Mouse (Mus musculus) neural tube, embryonic 14.5 days (tissue): ENCODE measurements at regions not wholly inside any gene's neighbourhood (a gene's known extent, or its start where the extent isn't known, plus 50 kb on each side); places are given as distances from the start of the nearest gene placed in this dataset.

Experiments
- ATAC-seq: fragments of 200-750 bp; cut with Nextera tagmentation; 2 replicates; pipeline ENCODE4 v1.8.0; 2017; ENCODE audit warnings: low read depth, mild to moderate bottlenecking, moderate TSS enrichment, moderate library complexity
- H3K27ac ChIP-seq: fragments of 300-500 bp; sonication (generic); 2 replicates; pipeline ENCODE4 v1.5.1; 2014; ENCODE audit warnings: low read depth, mild to moderate bottlenecking, control low read depth, low read length, moderate library complexity, mixed read lengths
- H3K27me3 ChIP-seq: fragments of 300-500 bp; sonication (generic); 2 replicates; pipeline ENCODE4 v1.6.1; 2014; ENCODE audit warnings: low read length; ENCODE audit not compliant: control insufficient read depth, insufficient read depth
- H3K36me3 ChIP-seq: fragments of 300-500 bp; sonication (generic); 2 replicates; pipeline ENCODE4 v1.6.1; 2014; ENCODE audit warnings: low read length, mixed read lengths; ENCODE audit not compliant: control insufficient read depth, insufficient read depth
- H3K4me1 ChIP-seq: fragments of 300-500 bp; sonication (generic); 2 replicates; pipeline ENCODE4 v1.6.1; 2014; ENCODE audit warnings: low read length; ENCODE audit not compliant: control insufficient read depth, insufficient read depth
- H3K4me2 ChIP-seq: fragments of 300-500 bp; sonication (generic); 2 replicates; pipeline ENCODE4 v1.6.1; 2014; ENCODE audit warnings: mild to moderate bottlenecking, low read depth, low read length, control low read depth
- H3K4me3 ChIP-seq: fragments of 300-500 bp; sonication (generic); 2 replicates; pipeline ENCODE4 v1.5.1; 2014; ENCODE audit warnings: low read depth, low read length, control low read depth, mixed read lengths
- H3K9ac ChIP-seq: fragments of 300-500 bp; sonication (generic); replicated peaks from 2 replicates; pipeline ENCODE4 v1.6.1; 2014; ENCODE audit warnings: low read depth, mild to moderate bottlenecking, control low read depth, low read length, mixed read lengths
- H3K9me3 ChIP-seq: fragments of 300-500 bp; sonication (generic); 2 replicates; pipeline ENCODE4 v1.6.1; 2016; ENCODE audit warnings: low read length; ENCODE audit not compliant: control insufficient read depth
- WGBS: fragments of 180-500 bp; shearing (Covaris S2); extraction: QIAGEN DNeasy Blood & Tissue Kit; methylation state at CpG from one replicate; pipeline ENCODE4 v1.1.7; 2014; 5-methylcytosine and 5-hydroxymethylcytosine counted together

DNA sequence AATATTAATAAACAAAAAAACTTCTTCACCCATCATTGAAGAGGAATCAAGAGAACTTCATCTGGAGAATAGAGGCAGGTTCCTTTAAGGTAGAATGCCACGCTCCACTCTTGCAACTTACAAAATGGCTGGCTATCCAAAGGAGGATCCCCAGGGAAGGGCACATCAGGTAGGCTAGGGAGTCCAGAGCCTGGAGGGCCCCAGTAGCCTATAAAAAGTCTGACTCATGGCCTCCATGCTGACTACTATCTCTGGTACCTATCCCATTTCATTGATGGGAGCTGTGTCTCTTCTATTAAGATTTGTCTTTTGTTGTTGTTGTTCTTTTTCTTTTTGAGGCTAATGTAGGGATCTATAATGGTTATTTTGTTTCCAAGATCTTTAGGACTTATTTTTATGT is 294.4 kb upstream of the Nr5a2 start:
- H3K9me3 ChIP-seq = no peaks in the 10 kb centered on the region
- 78% methylated on average over 1 of the region's 1 CpGs for WGBS

GRCm38 (mm10) chr1:137227098-137227485 is 266.8 kb upstream of the Nr5a2 start:
- no peak overlapping the region for H3K27ac ChIP-seq
- H3K4me3 ChIP-seq = no peak overlapping the region
- H3K4me2 ChIP-seq = no peak overlapping the region
- no peaks in the 10 kb centered on the region for H3K9me3 ChIP-seq
- ATAC-seq = no peak
- no peaks in the 10 kb centered on the region for H3K27me3 ChIP-seq
- H3K36me3 ChIP-seq = no peaks in the 10 kb centered on the region
- H3K9ac ChIP-seq = no peak overlapping the region
- no peaks in the 10 kb centered on the region for H3K4me1 ChIP-seq
- WGBS = 86% methylated on average over 4 of the region's 4 CpGs

More for the DNA sequence above, 294.4 kb upstream of the Nr5a2 start:
- no peak overlapping the region for H3K27ac ChIP-seq
- H3K4me2 ChIP-seq = no peak overlapping the region
- H3K36me3 ChIP-seq = no peaks in the 10 kb centered on the region
- H3K9ac ChIP-seq = no peak overlapping the region
- H3K4me3 ChIP-seq = no peak overlapping the region
- no peaks in the 10 kb centered on the region for H3K4me1 ChIP-seq
- no peaks in the 10 kb centered on the region for H3K27me3 ChIP-seq
- no peak for ATAC-seq

- 85% methylated on average over 6 of the region's 6 CpGs for WGBS
Observed at GRCm38 (mm10) chr1:137226479-137227097, 266.3 kb upstream of the Nr5a2 start.

GRCm38 (mm10) chr1:137225418-137225817 is 265.2 kb upstream of the Nr5a2 start:
- Histone ChIP-seq H3K9me3 (no peaks in the 10 kb centered on the region), H3K4me1 (no peaks in the 10 kb centered on the region), H3K9ac (no peak overlapping the region), H3K4me3 (no peak overlapping the region), H3K4me2 (no peak overlapping the region), H3K27ac (no peak overlapping the region), H3K27me3 (no peaks in the 10 kb centered on the region), H3K36me3 (no peaks in the 10 kb centered on the region)
- ATAC-seq = peak; percentile 76; the same call in 1 of the 2 replicates
- WGBS = 27% methylated on average over 3 of the region's 3 CpGs

More at GRCm38 (mm10) chr1:137226479-137227097, 266.3 kb upstream of the Nr5a2 start:
- no peak overlapping the region for H3K9ac ChIP-seq
- no peaks in the 10 kb centered on the region for H3K36me3 ChIP-seq
- no peaks in the 10 kb centered on the region for H3K9me3 ChIP-seq
- no peak overlapping the region for H3K4me2 ChIP-seq
- H3K4me3 ChIP-seq = no peak overlapping the region
- no peak overlapping the region for H3K27ac ChIP-seq
- no peak for ATAC-seq
- H3K27me3 ChIP-seq = no peaks in the 10 kb centered on the region
- no peaks in the 10 kb centered on the region for H3K4me1 ChIP-seq

DNA sequence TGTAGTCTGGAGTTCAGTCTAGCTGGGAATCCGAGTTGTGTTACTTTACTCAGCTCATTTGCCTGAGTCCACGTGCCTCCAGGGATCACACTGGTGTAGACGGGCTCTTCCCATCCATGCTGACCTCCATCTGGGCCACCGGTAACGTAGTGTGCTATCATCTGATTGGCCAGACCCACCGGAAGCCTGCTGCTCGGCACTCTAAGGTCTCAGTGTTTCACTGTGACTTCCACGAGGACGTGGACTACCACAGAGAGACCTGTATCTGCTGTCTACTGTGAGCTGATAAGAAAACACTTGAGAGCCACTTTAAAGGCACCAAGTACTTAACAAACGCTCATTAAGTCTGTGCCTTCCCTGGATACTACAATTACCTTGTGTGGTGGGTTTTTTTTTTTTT is 262.8 kb upstream of the Nr5a2 start:
- no peak overlapping the region for H3K9ac ChIP-seq
- no peak overlapping the region for H3K27ac ChIP-seq
- H3K4me1 ChIP-seq = no peaks in the 10 kb centered on the region
- no peaks in the 10 kb centered on the region for H3K36me3 ChIP-seq
- ATAC-seq = no peak
- H3K4me2 ChIP-seq = no peak overlapping the region
- 56% methylated on average over 10 of the region's 10 CpGs for WGBS
- no peaks in the 10 kb centered on the region for H3K27me3 ChIP-seq
- no peaks in the 10 kb centered on the region for H3K9me3 ChIP-seq
- no peak overlapping the region for H3K4me3 ChIP-seq

DNA sequence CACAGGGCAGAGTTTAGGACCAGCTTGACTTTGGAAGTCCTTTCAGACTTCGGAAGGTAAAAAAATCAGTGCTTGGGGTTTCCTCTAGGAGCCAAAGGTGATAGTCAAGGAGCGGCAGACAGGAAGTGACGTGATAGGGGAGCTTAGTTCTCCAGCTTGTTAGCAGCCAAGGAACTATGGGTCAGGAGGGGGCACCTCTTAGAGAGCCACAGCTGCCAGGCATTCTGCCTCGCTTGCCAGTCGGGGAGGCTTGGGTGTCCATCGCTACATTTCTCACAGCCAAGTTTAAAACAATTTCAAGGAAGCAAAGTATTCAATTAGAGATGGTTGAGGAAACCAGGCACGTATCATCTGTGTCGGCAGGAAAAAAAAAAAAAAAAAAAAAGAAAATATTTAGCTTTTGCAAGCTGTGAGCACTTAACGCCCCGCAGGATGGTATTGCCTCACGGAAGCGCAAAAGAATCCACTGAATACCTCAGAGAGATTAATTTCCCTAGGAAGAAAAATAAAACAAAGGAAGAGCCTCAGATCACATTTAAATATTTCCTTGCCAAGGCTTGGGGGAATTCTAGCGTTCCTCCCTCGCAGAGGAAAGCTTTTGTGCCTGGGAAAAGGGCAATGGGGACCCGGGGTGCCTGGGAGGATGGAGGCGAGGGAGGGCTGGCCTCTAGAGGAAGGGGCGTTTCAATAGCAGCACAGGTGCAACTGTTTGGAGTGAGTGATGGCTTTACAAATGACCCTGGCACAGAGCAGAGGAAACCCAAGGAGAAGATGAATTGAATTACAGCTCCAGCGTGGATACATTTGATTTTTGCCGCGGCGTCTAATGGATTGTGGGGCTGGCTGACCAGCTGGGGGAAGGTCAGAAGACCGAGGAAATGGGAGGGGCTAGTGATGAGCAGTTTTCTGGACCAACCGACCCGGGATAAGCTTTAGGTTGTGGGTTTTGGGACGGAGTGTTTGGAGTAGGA is 261.1 kb upstream of the Nr5a2 start:
- no peaks in the 10 kb centered on the region for H3K4me1 ChIP-seq
- no peaks in the 10 kb centered on the region for H3K27me3 ChIP-seq
- ATAC-seq = peak; percentile 65
- H3K9me3 ChIP-seq = no peaks in the 10 kb centered on the region
- H3K4me3 ChIP-seq = peak overlapping the region; percentile 26
- 10% methylated on average over 25 of the region's 25 CpGs for WGBS
- H3K4me2 ChIP-seq = peak overlapping the region; percentile 67
- no peak overlapping the region for H3K27ac ChIP-seq
- H3K36me3 ChIP-seq = no peaks in the 10 kb centered on the region
- peak overlapping the region; percentile 42; the same call in 1 of the 2 replicates for H3K9ac ChIP-seq

DNA sequence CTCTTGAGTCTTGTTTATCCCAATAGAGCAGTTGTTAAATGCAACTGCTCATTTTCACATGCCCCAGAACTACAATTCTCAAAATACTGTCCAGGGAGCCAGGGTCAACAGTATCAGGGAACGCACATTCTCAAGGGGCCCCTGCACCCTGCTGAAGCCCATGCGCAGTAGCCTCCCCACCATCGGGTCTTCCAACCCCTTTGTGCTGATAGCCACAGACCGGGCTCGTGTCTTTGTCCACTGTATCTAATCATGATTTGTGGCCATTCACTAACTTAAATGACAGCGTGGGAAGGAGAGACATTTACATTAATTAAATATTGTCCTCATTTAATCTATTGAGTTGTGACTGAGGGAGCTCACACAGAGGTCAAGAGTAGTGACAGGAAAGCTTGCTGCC is 260.0 kb upstream of the Nr5a2 start:
- Histone ChIP-seq H3K27me3 (no peaks in the 10 kb centered on the region), H3K4me2 (no peak overlapping the region), H3K4me1 (no peaks in the 10 kb centered on the region), H3K4me3 (no peak overlapping the region), H3K9me3 (no peaks in the 10 kb centered on the region), H3K27ac (no peak overlapping the region), H3K9ac (no peak overlapping the region), H3K36me3 (no peaks in the 10 kb centered on the region)
- WGBS = 26% methylated on average over 6 of the region's 6 CpGs
- no peak for ATAC-seq

GRCm38 (mm10) chr1:137218611-137219010 is 258.4 kb upstream of the Nr5a2 start:
- Histone ChIP-seq H3K9me3 (no peaks in the 10 kb centered on the region), H3K4me3 (no peak overlapping the region), H3K9ac (no peak overlapping the region), H3K4me1 (no peaks in the 10 kb centered on the region), H3K4me2 (no peak overlapping the region), H3K27ac (no peak overlapping the region), H3K27me3 (no peaks in the 10 kb centered on the region), H3K36me3 (no peaks in the 10 kb centered on the region)
- WGBS = 57% methylated on average over 11 of the region's 11 CpGs
- no peak for ATAC-seq

GRCm38 (mm10) chr1:137218096-137218495 is 257.8 kb upstream of the Nr5a2 start:
- Histone ChIP-seq H3K9me3 (no peaks in the 10 kb centered on the region), H3K36me3 (no peaks in the 10 kb centered on the region), H3K4me1 (no peaks in the 10 kb centered on the region), H3K27me3 (no peaks in the 10 kb centered on the region), H3K4me2 (no peak overlapping the region), H3K27ac (no peak overlapping the region), H3K4me3 (no peak overlapping the region), H3K9ac (no peak overlapping the region)
- WGBS = 63% methylated on average over 4 of the region's 4 CpGs
- no peak for ATAC-seq
